Comparison of ENCODE assay signal across 11 mouse cellular contexts in the genomic region with DNA sequence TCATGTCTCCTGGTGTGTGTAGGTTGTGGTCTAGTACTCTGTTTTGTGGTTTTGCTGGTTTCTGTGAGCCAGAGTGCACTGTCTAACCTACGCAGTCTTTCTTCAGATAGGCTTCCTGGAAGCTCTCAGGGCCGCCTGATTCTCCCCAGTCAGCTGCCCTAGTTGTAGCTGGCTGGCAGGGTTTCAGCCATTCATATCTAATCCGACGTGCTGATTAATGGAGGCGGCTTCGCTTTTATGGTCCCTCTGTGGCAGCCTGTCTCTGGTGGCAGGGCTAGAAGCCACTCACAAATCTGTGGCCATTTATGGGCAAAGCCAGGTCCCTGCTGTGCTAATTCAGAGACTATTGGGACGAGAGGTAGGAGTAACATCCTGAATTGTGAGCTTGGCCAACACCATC. TPM values are rescaled to one million over a fixed set of nuclear protein-coding genes. Genes with fewer than 3 reads are reported as not detected.
A peak's percentile ranks its signal among the peaks of the same experiment; 100 is the strongest.
DNase-seq lines count a peak whose midpoint lies in the region; ATAC-seq lines count a peak whose summit lies in the region.
"Had no signal": no experiment of that assay in that cellular context is flagged by ENCODE, and none has a peak within 500 bp of the region (broad histone marks: within the 10 kb centered on the region; RNA-seq: fewer than 3 reads in every experiment).

No protein-coding gene starts in this region.

- no peaks in the 10 kb centered on the region for H3K27me3 ChIP-seq in lung, embryonic 16.5 days (ENCODE audit: control insufficient read depth, insufficient read depth, low read depth, low read length)
- H3K27me3 ChIP-seq in heart, embryonic 16.5 days (ENCODE audit: control insufficient read depth, insufficient read depth, low read length), result no peaks in the 10 kb centered on the region
- H3K27me3 ChIP-seq in neural tube, embryonic 14.5 days (ENCODE audit: control insufficient read depth, insufficient read depth, low read length), result no peaks in the 10 kb centered on the region
- H3K27me3 ChIP-seq: neural tube, embryonic 12.5 days had no signal

- 59% methylated on average over 7 of the region's 7 CpGs for WGBS in lung, embryonic 16.5 days
- 15% methylated on average over 7 of the region's 7 CpGs for WGBS in heart, embryonic 16.5 days
- 19% methylated on average over 7 of the region's 7 CpGs for WGBS in neural tube, embryonic 14.5 days

- peak; percentile 30; the same call in 1 of the 2 replicates for ATAC-seq in lung, embryonic 16.5 days (ENCODE audit: low read depth)
- peak; percentile 82 for ATAC-seq in heart, embryonic 16.5 days (replicated peaks; ENCODE audit: extremely low read depth, insufficient read depth, low FRiP score)
- ATAC-seq in neural tube, embryonic 14.5 days (ENCODE audit: low read depth), result peak; percentile 28; the same call in 1 of the 2 replicates

- H3K4me1 ChIP-seq in lung, embryonic 16.5 days (replicated peaks; ENCODE audit: control insufficient read depth, insufficient read depth, low read length), result 0 out of 2 replicates have a peak, but pooled peaks cover 3% of the 10 kb centered on the region
- peaks cover 35% of the 10 kb centered on the region for H3K4me1 ChIP-seq in heart, embryonic 16.5 days (ENCODE audit: control insufficient read depth, insufficient read depth, low read length)
- H3K4me1 ChIP-seq in neural tube, embryonic 14.5 days (ENCODE audit: control insufficient read depth, insufficient read depth, low read length), result peaks cover 8% of the 10 kb centered on the region; the same call in 1 of the 2 replicates

- H3K36me3 ChIP-seq in lung, embryonic 16.5 days (ENCODE audit: control insufficient read depth, insufficient read depth, low read length), result no peaks in the 10 kb centered on the region
- no peaks in the 10 kb centered on the region for H3K36me3 ChIP-seq in heart, embryonic 16.5 days (ENCODE audit: control insufficient read depth, insufficient read depth)
- H3K36me3 ChIP-seq in neural tube, embryonic 14.5 days (ENCODE audit: control insufficient read depth, insufficient read depth, low read length), result no peaks in the 10 kb centered on the region
- H3K36me3 ChIP-seq: neural tube, embryonic 12.5 days had no signal

- H3K27ac ChIP-seq in lung, embryonic 16.5 days (ENCODE audit: low read length), result no peak overlapping the region
- peak overlapping the region; percentile 77 for H3K27ac ChIP-seq in heart, embryonic 16.5 days (ENCODE audit: low read length)
- H3K27ac ChIP-seq in neural tube, embryonic 14.5 days (ENCODE audit: low read depth, low read length), result no peak overlapping the region
- H3K27ac ChIP-seq: neural tube, embryonic 12.5 days had no signal

- no peak overlapping the region for H3K9ac ChIP-seq in lung, embryonic 16.5 days (ENCODE audit: low read length)
- peak overlapping the region; percentile 51 for H3K9ac ChIP-seq in heart, embryonic 16.5 days (ENCODE audit: low read length)
- no peak overlapping the region for H3K9ac ChIP-seq in neural tube, embryonic 14.5 days (replicated peaks; ENCODE audit: low read depth, low read length)
- H3K9ac ChIP-seq: neural tube, embryonic 12.5 days had no signal

- no peaks in the 10 kb centered on the region for H3K9me3 ChIP-seq in lung, embryonic 16.5 days (ENCODE audit: control insufficient read depth, low read length)
- H3K9me3 ChIP-seq in heart, embryonic 16.5 days (replicated peaks; ENCODE audit: control insufficient read depth, low read length), result no peaks in the 10 kb centered on the region
- no peaks in the 10 kb centered on the region for H3K9me3 ChIP-seq in neural tube, embryonic 14.5 days (ENCODE audit: control insufficient read depth, low read length)
- H3K9me3 ChIP-seq: neural tube, embryonic 12.5 days had no signal

- no peak overlapping the region for H3K4me2 ChIP-seq in lung, embryonic 16.5 days (ENCODE audit: low read depth, low read length)
- peak overlapping the region; percentile 19; the same call in 1 of the 2 replicates for H3K4me2 ChIP-seq in heart, embryonic 16.5 days (ENCODE audit: low read depth, low read length)
- H3K4me2 ChIP-seq in neural tube, embryonic 14.5 days (ENCODE audit: low read depth, low read length), result no peak overlapping the region
- H3K4me2 ChIP-seq: neural tube, embryonic 12.5 days had no signal

- peak; percentile 81 to 93 for DNase-seq in adrenal gland, adult (ENCODE audit: inconsistent age in 2 of 2, low spot score in 1 of 2)
- no peak for DNase-seq in adrenal gland, postnatal 4 days (ENCODE audit: low spot score in 2 of 2)
- DNase-seq in lung, adult 18-20 months, result no peak
- DNase-seq in thymus, postnatal 14 days, result no peak
- no peak for DNase-seq in right cerebral cortex, adult 18-20 months
- DNase-seq: kidney, adult 18-20 months; thymus, postnatal 4 days had no signal

- H3K4me3 ChIP-seq in lung, embryonic 16.5 days (ENCODE audit: low read length), result no peak overlapping the region
- no peak overlapping the region for H3K4me3 ChIP-seq in heart, embryonic 16.5 days (ENCODE audit: low read length)
- no peak overlapping the region for H3K4me3 ChIP-seq in neural tube, embryonic 14.5 days (ENCODE audit: low read depth, low read length)
- H3K4me3 ChIP-seq: neural tube, embryonic 12.5 days had no signal

RNA-seq across cellular contexts. Expression of a gene that starts 16.3 kb away (rescaled TPM):
- total RNA-seq in adrenal gland, postnatal 4 days (2021), result 100 to 1,000 TPM in 1 of 2 experiments, 10 to 100 TPM in 1; 97.8 to 111 TPM
- polyA plus RNA-seq in lung, embryonic 16.5 days (2015; fragmentation: Nextera tagmentation; extraction: Ambion mirVana), result 6.0 and 6.7 TPM in 2 replicates
- polyA plus RNA-seq in heart, embryonic 16.5 days (2015; fragmentation: Nextera tagmentation; extraction: Ambion mirVana), result 3.1 and 8.8 TPM in 2 replicates
- polyA plus RNA-seq in neural tube, embryonic 14.5 days (2014; fragmentation: Nextera tagmentation; extraction: Ambion mirVana), result 1.7 and 3.1 TPM in 2 replicates

Comparison
In these comparisons a context has a peak if more than half of its experiments do, and no peak if none do; other contexts are left out.
1. DNase-seq: peak in adrenal gland, adult (2 of 2); none in adrenal gland, postnatal 4 days (0 of 2), lung, adult 18-20 months (0 of 2), thymus, postnatal 14 days (single experiment) and right cerebral cortex, adult 18-20 months (single experiment).
2. ATAC-seq: peak in every context shown above with its lines; median percentile 82 in heart, embryonic 16.5 days; 30 in lung, embryonic 16.5 days; 28 in neural tube, embryonic 14.5 days.